In genomic region chr9:101261989-101262571, GRCm38 (mm10) we compare ENCODE assay signal across 8 mouse cellular contexts. TPM values are rescaled to one million over a fixed set of nuclear protein-coding genes. Genes with fewer than 3 reads are reported as not detected.
DNase-seq lines count a peak whose midpoint lies in the region; ATAC-seq lines count a peak whose summit lies in the region.

No protein-coding gene starts in this region.

- no peak for ATAC-seq in heart, embryonic 13.5 days (ENCODE audit: extremely low read depth, insufficient number of reproducible peaks, low FRiP score, low TSS enrichment)
- ATAC-seq in forebrain, embryonic 16.5 days: no peak

- peak overlapping the region; percentile 34; the same call in 1 of the 2 replicates for H3K27ac ChIP-seq in heart, embryonic 13.5 days (replicated peaks)
- H3K27ac ChIP-seq in forebrain, embryonic 16.5 days (ENCODE audit: low read length): no peak overlapping the region

- WGBS in heart, embryonic 13.5 days: 27% methylated on average over 11 of the region's 11 CpGs
- WGBS in forebrain, embryonic 16.5 days: 41% methylated on average over 11 of the region's 11 CpGs

- no peaks in the 10 kb centered on the region for H3K9me3 ChIP-seq in heart, embryonic 13.5 days
- H3K9me3 ChIP-seq in forebrain, embryonic 16.5 days (ENCODE audit: control insufficient read depth, low read length): no peaks in the 10 kb centered on the region

- H3K9ac ChIP-seq in heart, embryonic 13.5 days: peak overlapping the region; percentile 30; the same call in 1 of the 2 replicates
- H3K9ac ChIP-seq in forebrain, embryonic 16.5 days (replicated peaks; ENCODE audit: low read depth, low read length): no peak overlapping the region

- peaks cover 13% of the 10 kb centered on the region for H3K4me1 ChIP-seq in heart, embryonic 13.5 days
- peaks cover 13% of the 10 kb centered on the region for H3K4me1 ChIP-seq in forebrain, embryonic 16.5 days (replicated peaks; ENCODE audit: control insufficient read depth, insufficient read depth, low read length)

- peak; percentile 52 to 66 for DNase-seq in left cerebral cortex, postnatal 14 days (ENCODE audit: low spot score in 2 of 2)
- no peak for DNase-seq in left cerebral cortex, adult 8-10 months (ENCODE audit: low spot score in 2 of 2)
- DNase-seq in adrenal gland, postnatal 14 days: peak; percentile 90
- peak; percentile 92 for DNase-seq in kidney, postnatal 14 days
- peak; percentile 86 for DNase-seq in skeletal muscle tissue, adult 2 months (ENCODE audit: low read depth, low spot score)
- DNase-seq in retina, postnatal 1 day: no peak

- no peaks in the 10 kb centered on the region for H3K36me3 ChIP-seq in heart, embryonic 13.5 days
- no peaks in the 10 kb centered on the region for H3K36me3 ChIP-seq in forebrain, embryonic 16.5 days (ENCODE audit: control insufficient read depth, insufficient read depth)

- H3K4me3 ChIP-seq in heart, embryonic 13.5 days: 0 out of 2 replicates have a peak overlapping the region, but pooled peaks have one; percentile 15
- no peak overlapping the region for H3K4me3 ChIP-seq in forebrain, embryonic 16.5 days (replicated peaks; ENCODE audit: low read length)

- H3K27me3 ChIP-seq in heart, embryonic 13.5 days (replicated peaks): no peaks in the 10 kb centered on the region
- H3K27me3 ChIP-seq in forebrain, embryonic 16.5 days (replicated peaks; ENCODE audit: control insufficient read depth, insufficient read depth, low read length): no peaks in the 10 kb centered on the region

- peak overlapping the region; percentile 57 for H3K4me2 ChIP-seq in heart, embryonic 13.5 days
- H3K4me2 ChIP-seq in forebrain, embryonic 16.5 days (ENCODE audit: low read length): no peak overlapping the region

- intact Hi-C loops in left cerebral cortex, postnatal 14 days (cut with DNase I): no loop called here

RNA-seq across cellular contexts. Expression of gene Ppp2r3a, which starts 10.5 kb away (rescaled TPM):
- total RNA-seq in left cerebral cortex, postnatal 14 days (2021): 10 to 100 TPM; 15.4 to 17.7 TPM
- total RNA-seq in left cerebral cortex, adult 8-10 months (2022): 10 to 100 TPM; 26.1 to 31.9 (median 27.8) TPM
- 24.2 and 28.6 TPM in 2 replicates for total RNA-seq in adrenal gland, postnatal 14 days (2021)
- polyA plus RNA-seq in heart, embryonic 13.5 days (2015; fragmentation: Nextera tagmentation; extraction: Ambion mirVana): 62.3 and 67.1 TPM in 2 replicates
- polyA plus RNA-seq in forebrain, embryonic 16.5 days (2015; fragmentation: Nextera tagmentation; extraction: Ambion mirVana): 25.2 and 27.2 TPM in 2 replicates

Comparison
In these comparisons a context has a peak if more than half of its experiments do, and no peak if none do; other contexts are left out.
1. DNase-seq: peak in left cerebral cortex, postnatal 14 days (2 of 2), adrenal gland, postnatal 14 days (single experiment), kidney, postnatal 14 days (single experiment) and skeletal muscle tissue, adult 2 months (single experiment); none in left cerebral cortex, adult 8-10 months (0 of 2) and retina, postnatal 1 day (single experiment).